Mouse (Mus musculus): ENCODE measurements at regions not wholly inside any gene's neighbourhood (a gene's known extent, or its start where the extent isn't known, plus 50 kb on each side); places are given as distances from the start of the nearest gene placed in this dataset.

DNA sequence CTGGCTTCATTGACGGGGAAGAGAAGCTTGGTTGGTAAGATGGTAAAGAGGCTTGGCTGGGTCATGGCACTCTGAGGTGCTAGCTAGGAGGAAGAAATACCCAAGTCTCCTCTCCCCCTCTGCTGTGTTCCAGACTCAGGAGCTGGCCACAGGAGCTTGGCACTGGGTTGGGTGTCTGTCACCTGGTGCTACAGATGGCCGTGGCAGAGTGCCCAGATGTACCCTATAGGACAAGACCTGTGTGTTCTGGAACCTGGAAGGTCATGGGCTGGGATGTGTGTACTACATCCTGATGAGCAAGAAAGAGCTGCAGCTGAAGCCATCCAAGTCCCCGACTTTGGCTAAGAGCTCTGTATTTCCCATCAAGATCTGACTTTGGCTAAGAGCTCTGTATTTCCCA is 72.4 kb downstream of the Nupl2 start:
- TF ChIP-seq POLR2A (IDR thresholded peaks at IDR 0.05; ENCODE audit: borderline replicate concordance, extremely low read depth, insufficient read depth, insufficient read length, poor library complexity, severe bottlenecking) (no peak), CTCF (IDR thresholded peaks at IDR 0.05; ENCODE audit: borderline replicate concordance, extremely low read depth, insufficient read depth, insufficient read length) (no peak)
- DNase-seq (ENCODE audit: low read depth), result no peak

- TF ChIP-seq POLR2A (IDR thresholded peaks at IDR 0.05; ENCODE audit: borderline replicate concordance, extremely low read depth, insufficient read depth, insufficient read length, poor library complexity, severe bottlenecking) (no peak), CTCF (IDR thresholded peaks at IDR 0.05; ENCODE audit: borderline replicate concordance, extremely low read depth, insufficient read depth, insufficient read length) (no peak)
- no peak for DNase-seq (ENCODE audit: low read depth)
Observed at GRCm38 (mm10) chr5:24239006-24239405, 74.2 kb downstream of the Nupl2 start.

DNA sequence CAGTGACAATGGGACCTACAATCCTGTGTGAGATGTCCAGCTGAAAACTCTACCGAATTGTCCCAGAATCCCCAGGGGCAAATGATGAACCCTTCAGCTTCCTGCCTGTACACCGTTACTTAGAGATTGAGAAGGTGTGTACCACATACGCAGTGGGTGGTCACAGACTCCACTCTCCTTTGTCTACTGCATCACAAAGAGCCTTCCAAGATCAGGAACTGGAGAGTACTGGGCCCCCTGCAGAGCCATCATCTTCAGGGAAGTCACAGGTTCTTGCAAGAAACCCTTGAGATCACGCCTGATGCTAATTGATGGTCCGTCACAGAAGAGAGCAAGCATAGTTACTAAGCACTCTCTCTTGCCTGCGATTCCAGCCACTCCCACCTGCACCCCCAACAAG is 79.4 kb downstream of the Nupl2 start:
- TF ChIP-seq CTCF (IDR thresholded peaks at IDR 0.05; ENCODE audit: borderline replicate concordance, extremely low read depth, insufficient read depth, insufficient read length) (no peak), POLR2A (IDR thresholded peaks at IDR 0.05; ENCODE audit: borderline replicate concordance, extremely low read depth, insufficient read depth, insufficient read length, poor library complexity, severe bottlenecking) (no peak)
- DNase-seq (ENCODE audit: low read depth), result no peak

DNA sequence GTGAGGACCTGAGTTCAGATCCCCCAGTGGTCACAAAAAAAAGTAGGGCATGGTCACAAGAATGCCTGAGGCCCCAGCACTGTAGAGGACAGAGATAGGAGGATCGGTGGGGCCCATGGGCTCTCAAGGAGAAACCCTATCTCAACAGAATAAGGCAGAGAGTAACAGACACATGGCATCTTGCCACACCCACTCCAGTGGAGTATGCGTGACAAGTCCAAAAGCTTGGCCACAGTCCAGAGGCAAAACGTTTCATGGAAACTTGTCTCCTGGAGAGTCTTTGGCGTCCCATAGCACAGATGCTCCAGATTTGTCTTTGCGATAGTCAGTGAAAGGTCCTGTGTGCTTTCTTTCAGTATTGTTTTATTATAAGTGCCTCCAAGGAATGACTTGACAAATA is 90.7 kb downstream of the Nupl2 start:
- DNase-seq (ENCODE audit: low read depth), result no peak
- no peak for TF ChIP-seq POLR2A (IDR thresholded peaks at IDR 0.05; ENCODE audit: borderline replicate concordance, extremely low read depth, insufficient read depth, insufficient read length, poor library complexity, severe bottlenecking)
- TF ChIP-seq CTCF (IDR thresholded peaks at IDR 0.05; ENCODE audit: borderline replicate concordance, extremely low read depth, insufficient read depth, insufficient read length), result no peak

- peak; percentile 85 for DNase-seq (ENCODE audit: low read depth)
- TF ChIP-seq POLR2A (IDR thresholded peaks at IDR 0.05; ENCODE audit: borderline replicate concordance, extremely low read depth, insufficient read depth, insufficient read length, poor library complexity, severe bottlenecking), result no peak
- peak; percentile 91 for TF ChIP-seq CTCF (IDR thresholded peaks at IDR 0.05; ENCODE audit: borderline replicate concordance, extremely low read depth, insufficient read depth, insufficient read length)
Observed at GRCm38 (mm10) chr5:24261098-24261497, 90.3 kb downstream of the Kcnh2 start.

GRCm38 (mm10) chr5:24262146-24262545 is 89.3 kb downstream of the Kcnh2 start:
- TF ChIP-seq CTCF (IDR thresholded peaks at IDR 0.05; ENCODE audit: borderline replicate concordance, extremely low read depth, insufficient read depth, insufficient read length), result no peak
- no peak for TF ChIP-seq POLR2A (IDR thresholded peaks at IDR 0.05; ENCODE audit: borderline replicate concordance, extremely low read depth, insufficient read depth, insufficient read length, poor library complexity, severe bottlenecking)
- peak; percentile 28 for DNase-seq (ENCODE audit: low read depth)

DNA sequence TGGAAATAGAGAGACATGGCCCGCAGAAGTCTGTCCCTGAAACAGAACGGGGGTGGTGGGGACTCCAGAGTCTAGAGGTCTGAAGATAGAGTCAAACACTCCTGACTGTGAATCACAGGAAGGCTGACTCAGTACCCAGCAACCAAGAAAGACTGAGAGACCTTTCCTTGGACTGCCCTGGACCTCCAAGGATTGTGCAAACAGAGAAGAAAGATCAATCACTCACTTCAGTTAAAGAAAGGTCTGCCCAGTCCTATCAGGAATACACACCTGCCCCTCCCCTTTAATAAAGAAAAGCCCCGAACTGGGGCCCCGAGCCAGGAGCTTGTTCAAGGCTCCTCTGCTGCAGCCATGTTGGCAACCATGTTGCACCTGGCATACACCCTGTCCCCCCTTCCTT is 87.3 kb downstream of the Kcnh2 start:
- no peak for DNase-seq (ENCODE audit: low read depth)
- TF ChIP-seq CTCF (IDR thresholded peaks at IDR 0.05; ENCODE audit: borderline replicate concordance, extremely low read depth, insufficient read depth, insufficient read length) (no peak), POLR2A (IDR thresholded peaks at IDR 0.05; ENCODE audit: borderline replicate concordance, extremely low read depth, insufficient read depth, insufficient read length, poor library complexity, severe bottlenecking) (no peak)

DNA sequence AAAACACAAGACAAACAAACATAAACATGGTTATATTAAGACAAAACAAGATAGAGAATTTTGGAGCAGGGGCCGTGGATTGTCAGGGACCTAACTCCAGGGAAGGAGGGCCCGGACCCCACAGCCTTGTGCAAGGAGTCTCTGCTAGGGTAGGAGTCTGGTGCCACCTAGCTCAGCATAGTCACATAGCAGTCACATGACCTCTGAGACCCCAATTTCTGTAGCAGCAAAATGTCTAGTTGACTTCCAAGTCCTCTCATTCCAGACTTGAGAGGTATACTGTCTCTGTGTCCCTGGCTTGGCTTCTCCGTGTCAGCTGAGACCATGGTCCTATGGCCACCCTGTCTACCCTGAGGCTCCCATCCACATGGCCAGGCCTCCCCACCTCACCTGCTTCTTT is 86.0 kb downstream of the Kcnh2 start:
- DNase-seq (ENCODE audit: low read depth), result no peak
- TF ChIP-seq CTCF (IDR thresholded peaks at IDR 0.05; ENCODE audit: borderline replicate concordance, extremely low read depth, insufficient read depth, insufficient read length), result no peak
- no peak for TF ChIP-seq POLR2A (IDR thresholded peaks at IDR 0.05; ENCODE audit: borderline replicate concordance, extremely low read depth, insufficient read depth, insufficient read length, poor library complexity, severe bottlenecking)

- TF ChIP-seq POLR2A (IDR thresholded peaks at IDR 0.05; ENCODE audit: borderline replicate concordance, extremely low read depth, insufficient read depth, insufficient read length, poor library complexity, severe bottlenecking), result no peak
- TF ChIP-seq CTCF (IDR thresholded peaks at IDR 0.05; ENCODE audit: borderline replicate concordance, extremely low read depth, insufficient read depth, insufficient read length), result peak; percentile 95
- peak; percentile 93 for DNase-seq (ENCODE audit: low read depth)
Observed at GRCm38 (mm10) chr5:24266344-24267295, 84.8 kb downstream of the Kcnh2 start.
